Mouse (Mus musculus) bone marrow macrophage, adult 2 months (primary cell): ENCODE results near the gene Vmn1r169.
"Not testable (repeated sequence)": the region's sequence is repeated elsewhere in the genome, so short reads cannot be mapped to it uniquely, and the experiment has no call there.

Experiments used
- CTCF ChIP-seq: IDR thresholded peaks from 2 replicates; pipeline ENCODE4 v1.5.1; 2012; ENCODE audit warnings: low read depth, mild to moderate bottlenecking, low read length, moderate library complexity
- POLR2A ChIP-seq: IDR thresholded peaks from 2 replicates; pipeline ENCODE4 v1.6.1; 2012; ENCODE audit warnings: mild to moderate bottlenecking, low read depth, low read length, borderline replicate concordance

GRCm38 (mm10) chr7:23539432-23539831 lies 35.9 kb upstream of the Vmn1r169 start, which contains the start of gene Vmn1r168:
- not testable (repeated sequence) for TF ChIP-seq CTCF, POLR2A
